Mouse (Mus musculus) kidney, postnatal 0 days (tissue): ENCODE results near the gene Ggt1. TPM values are rescaled to one million over a fixed set of nuclear protein-coding genes. Genes with fewer than 3 reads are reported as not detected.

Experiments used
- ATAC-seq: fragments of 200-750 bp; cut with Nextera tagmentation; replicated peaks from 2 replicates; pipeline ENCODE4 v1.8.0; 2017; ENCODE audit warnings: low read depth, moderate number of reproducible peaks, moderate TSS enrichment, moderate library complexity; ENCODE audit not compliant: low FRiP score
- DNase-seq: peaks from one replicate; pipeline ENCODE4 v3.0.0-alpha.2; 2016; ENCODE audit warnings: low spot score
- H3K27ac ChIP-seq: fragments of 300-500 bp; sonication (generic); 2 replicates; pipeline ENCODE4 v1.5.1; 2014; ENCODE audit warnings: mild to moderate bottlenecking
- H3K27me3 ChIP-seq: fragments of 300-500 bp; sonication (generic); 2 replicates; pipeline ENCODE4 v1.6.1; 2014; ENCODE audit warnings: low read length, mixed read lengths; ENCODE audit not compliant: insufficient read depth
- H3K36me3 ChIP-seq: fragments of 300-500 bp; sonication (generic); 2 replicates; pipeline ENCODE4 v1.6.1; 2014; ENCODE audit warnings: low read length, mixed read lengths; ENCODE audit not compliant: insufficient read depth
- H3K4me1 ChIP-seq: fragments of 300-500 bp; sonication (generic); replicated peaks from 2 replicates; pipeline ENCODE4 v1.6.1; 2014; ENCODE audit warnings: antibody characterized with exemption, low read length, mixed read lengths; ENCODE audit not compliant: insufficient read depth
- H3K4me2 ChIP-seq: fragments of 300-500 bp; sonication (generic); 2 replicates; pipeline ENCODE4 v1.6.1; 2014; ENCODE audit warnings: mild to moderate bottlenecking, low read length, moderate library complexity, mixed read lengths
- H3K4me3 ChIP-seq: fragments of 300-500 bp; sonication (generic); replicated peaks from 2 replicates; pipeline ENCODE4 v1.5.1; 2014; ENCODE audit warnings: low read depth, low read length
- H3K9ac ChIP-seq: fragments of 300-500 bp; sonication (generic); 2 replicates; pipeline ENCODE4 v1.6.1; 2014; ENCODE audit warnings: low read depth, low read length
- H3K9me3 ChIP-seq: fragments of 300-500 bp; sonication (generic); replicated peaks from 2 replicates; pipeline ENCODE4 v1.6.1; 2016; ENCODE audit warnings: low read length, inconsistent platforms, mixed read lengths
- CTCF ChIP-seq: IDR thresholded peaks from 2 replicates; pipeline ENCODE4 v1.5.1; 2016; ENCODE audit warnings: antibody characterized with exemption, low read depth, mild to moderate bottlenecking, moderate library complexity
- WGBS: fragments of 180-500 bp; shearing (Covaris S2); extraction: QIAGEN DNeasy Blood & Tissue Kit; methylation state at CpG from one replicate; pipeline ENCODE4 v1.1.7; 2014; 5-methylcytosine and 5-hydroxymethylcytosine counted together
- polyA plus RNA-seq: library from polyadenylated mRNA; unstranded; fragments of >200 nt; fragmentation: Nextera tagmentation; extraction: Ambion mirVana; gene quantifications from 2 replicates; pipeline ENCODE4 v1.2.1, GENCODE M21; 2015

The Ggt1 gene
- polyA plus RNA-seq, 1 experiment from 2014 or later: 317 TPM

- Histone ChIP-seq H3K9ac (0 out of 2 replicates have a peak overlapping the region, but pooled peaks have one; percentile 18), H3K4me3 (no peak overlapping the region), H3K36me3 (no peaks in the 10 kb centered on the region), H3K9me3 (no peaks in the 10 kb centered on the region), H3K27me3 (no peaks in the 10 kb centered on the region), H3K4me1 (peaks cover 11% of the 10 kb centered on the region), H3K4me2 (peak overlapping the region; percentile 23), H3K27ac (peak overlapping the region; percentile 70)
- TF ChIP-seq CTCF: no peak
- DNase-seq (no peak), ATAC-seq (no peak)
- 50% methylated on average over 9 of the region's 9 CpGs for WGBS
These were observed 10.5 kb downstream of the Ggt1 start for GRCm38 (mm10) chr10:75571937-75572336.

- peak; percentile 80 for ATAC-seq
- Histone ChIP-seq H3K4me2 (no peak overlapping the region), H3K9ac (no peak overlapping the region), H3K4me1 (peaks cover 11% of the 10 kb centered on the region), H3K9me3 (no peaks in the 10 kb centered on the region), H3K4me3 (no peak overlapping the region), H3K27me3 (no peaks in the 10 kb centered on the region), H3K36me3 (no peaks in the 10 kb centered on the region), H3K27ac (peak overlapping the region; percentile 70)
- no peak for TF ChIP-seq CTCF
- DNase-seq: peak; percentile 70
- WGBS: 36% methylated on average over 10 of the region's 10 CpGs
These were observed 11.8 kb downstream of the Ggt1 start for GRCm38 (mm10) chr10:75573181-75573580.

DNA sequence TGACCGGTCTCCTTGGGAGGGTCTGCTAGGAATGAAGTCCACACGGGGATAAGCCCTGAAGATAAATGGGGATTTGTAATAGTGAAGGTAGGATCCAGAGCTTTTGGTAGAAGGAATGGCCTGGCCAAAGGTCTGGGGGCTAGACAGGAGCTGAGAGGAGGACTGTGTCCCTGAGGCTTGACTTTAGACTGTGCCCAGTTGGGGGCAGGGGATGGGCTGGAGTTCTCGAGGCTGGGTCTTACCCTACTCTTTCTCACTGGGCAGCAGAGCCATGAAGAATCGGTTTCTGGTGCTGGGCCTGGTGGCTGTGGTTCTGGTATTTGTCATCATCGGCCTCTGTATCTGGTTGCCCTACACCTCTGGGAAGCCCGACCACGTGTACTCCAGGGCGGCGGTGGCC, 12.6 kb downstream of the Ggt1 start:
- ATAC-seq: 0 out of 2 replicates have a peak, but pooled peaks have one; percentile 21

DNA sequence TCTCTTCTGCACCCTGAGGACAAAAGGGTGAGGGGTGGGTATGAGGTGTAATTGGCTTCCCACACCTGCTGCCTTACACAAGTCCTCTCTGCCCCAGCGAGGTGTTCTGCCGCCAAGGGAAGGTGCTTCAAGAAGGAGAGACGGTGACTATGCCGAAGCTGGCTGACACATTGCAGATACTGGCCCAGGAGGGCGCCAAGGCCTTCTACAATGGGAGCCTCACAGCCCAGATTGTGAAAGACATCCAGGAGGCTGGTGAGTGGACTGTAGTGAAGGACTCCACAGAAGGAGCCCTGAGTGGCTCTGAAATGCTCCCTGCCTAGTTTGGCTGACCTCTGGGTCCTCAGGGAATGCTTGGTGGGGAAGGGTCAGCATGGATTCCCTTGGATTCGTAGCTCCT, 17.7 kb downstream of the Ggt1 start:
- WGBS: 84% methylated on average over 6 of the region's 6 CpGs
- Histone ChIP-seq H3K4me2 (no peak overlapping the region), H3K9ac (no peak overlapping the region), H3K4me3 (no peak overlapping the region), H3K4me1 (no peaks in the 10 kb centered on the region), H3K36me3 (no peaks in the 10 kb centered on the region), H3K9me3 (no peaks in the 10 kb centered on the region), H3K27ac (no peak overlapping the region), H3K27me3 (no peaks in the 10 kb centered on the region)
- TF ChIP-seq CTCF: no peak
- ATAC-seq: no peak
- DNase-seq: no peak

More for the DNA sequence above, 12.6 kb downstream of the Ggt1 start:
- Histone ChIP-seq H3K27ac (peak overlapping the region; percentile 70), H3K9me3 (no peaks in the 10 kb centered on the region), H3K4me2 (no peak overlapping the region), H3K4me1 (peaks cover 11% of the 10 kb centered on the region), H3K9ac (peak overlapping the region; percentile 15; the same call in 1 of the 2 replicates), H3K36me3 (no peaks in the 10 kb centered on the region), H3K4me3 (no peak overlapping the region), H3K27me3 (no peaks in the 10 kb centered on the region)
- no peak for TF ChIP-seq CTCF
- no peak for DNase-seq
- WGBS: 82% methylated on average over 9 of the region's 9 CpGs

DNA sequence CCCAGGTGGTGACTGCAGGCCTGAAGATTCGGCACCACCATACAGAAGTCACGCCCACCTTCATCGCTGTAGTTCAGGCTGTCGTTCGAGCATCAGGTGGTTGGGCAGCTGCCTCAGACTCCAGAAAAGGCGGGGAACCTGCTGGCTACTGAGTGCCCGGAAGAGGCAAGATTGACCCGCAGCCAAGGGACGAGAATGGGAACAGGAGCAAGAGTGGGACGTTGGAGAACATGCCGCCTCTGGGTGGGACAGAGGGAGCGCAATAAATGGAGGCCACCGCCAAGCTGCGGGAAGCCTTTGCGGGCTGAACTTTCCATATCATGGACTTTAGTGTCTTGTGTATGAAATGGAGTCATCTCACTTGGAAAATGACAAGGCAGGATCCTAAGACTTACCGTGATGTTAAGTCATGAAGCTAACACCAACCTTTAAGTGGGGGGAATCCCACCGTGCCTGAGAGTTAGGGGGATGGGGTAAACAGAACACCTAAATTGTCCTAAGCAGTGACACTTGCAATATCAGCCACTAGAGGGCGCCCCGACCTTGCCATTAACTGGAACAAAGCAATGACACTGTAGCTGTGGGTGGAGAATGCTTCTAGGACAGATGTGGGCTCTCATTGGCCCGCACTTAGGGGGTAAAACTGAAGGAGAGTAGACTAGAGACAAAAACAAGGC, 24.6 kb downstream of the Ggt1 start:
- no peaks in the 10 kb centered on the region for H3K36me3 ChIP-seq
- ATAC-seq (peak; percentile 18; the same call in 1 of the 2 replicates), DNase-seq (peak; percentile 94)
- no peak overlapping the region for H3K9ac ChIP-seq
- 16% methylated on average over 20 of the region's 20 CpGs for WGBS
- H3K4me3 ChIP-seq: no peak overlapping the region
- H3K4me1 ChIP-seq: peaks cover 21% of the 10 kb centered on the region
- H3K27me3 ChIP-seq: no peaks in the 10 kb centered on the region
- no peak overlapping the region for H3K27ac ChIP-seq
- peak; percentile 99 for TF ChIP-seq CTCF
- H3K4me2 ChIP-seq: peak overlapping the region; percentile 30; the same call in 1 of the 2 replicates
- no peaks in the 10 kb centered on the region for H3K9me3 ChIP-seq

DNA sequence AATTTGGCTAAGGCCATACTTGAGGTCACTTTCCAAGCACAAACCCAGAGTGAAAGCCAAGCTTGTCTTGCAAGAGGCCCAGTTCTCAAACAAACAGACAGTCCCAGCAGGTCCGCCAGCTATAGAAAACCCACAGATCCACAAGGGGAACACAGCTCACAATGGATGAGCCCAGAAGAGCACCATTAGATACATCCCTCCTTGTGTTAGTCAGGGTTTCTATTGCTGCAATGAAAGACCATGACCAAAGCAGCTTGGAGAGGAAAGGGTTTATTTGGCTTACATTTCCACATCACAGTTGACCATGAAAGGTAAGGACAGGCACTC, 25.1 kb downstream of the Ggt1 start:
- Histone ChIP-seq H3K4me1 (peaks cover 22% of the 10 kb centered on the region), H3K9ac (no peak overlapping the region), H3K27me3 (no peaks in the 10 kb centered on the region), H3K9me3 (no peaks in the 10 kb centered on the region), H3K4me2 (no peak overlapping the region), H3K27ac (no peak overlapping the region), H3K4me3 (no peak overlapping the region), H3K36me3 (no peaks in the 10 kb centered on the region)
- 92% methylated on average over 1 of the region's 1 CpGs for WGBS
- no peak for ATAC-seq
- DNase-seq: no peak
- TF ChIP-seq CTCF: no peak
